Mouse (Mus musculus): ENCODE measurements around the gene Far1. TPM values are rescaled to one million over a fixed set of nuclear protein-coding genes. Genes with fewer than 3 reads are reported as not detected.

Far1 gene
- polyA plus RNA-seq (2012; rRNA removed), result 58.2 and 58.6 TPM in 2 replicates

DNA sequence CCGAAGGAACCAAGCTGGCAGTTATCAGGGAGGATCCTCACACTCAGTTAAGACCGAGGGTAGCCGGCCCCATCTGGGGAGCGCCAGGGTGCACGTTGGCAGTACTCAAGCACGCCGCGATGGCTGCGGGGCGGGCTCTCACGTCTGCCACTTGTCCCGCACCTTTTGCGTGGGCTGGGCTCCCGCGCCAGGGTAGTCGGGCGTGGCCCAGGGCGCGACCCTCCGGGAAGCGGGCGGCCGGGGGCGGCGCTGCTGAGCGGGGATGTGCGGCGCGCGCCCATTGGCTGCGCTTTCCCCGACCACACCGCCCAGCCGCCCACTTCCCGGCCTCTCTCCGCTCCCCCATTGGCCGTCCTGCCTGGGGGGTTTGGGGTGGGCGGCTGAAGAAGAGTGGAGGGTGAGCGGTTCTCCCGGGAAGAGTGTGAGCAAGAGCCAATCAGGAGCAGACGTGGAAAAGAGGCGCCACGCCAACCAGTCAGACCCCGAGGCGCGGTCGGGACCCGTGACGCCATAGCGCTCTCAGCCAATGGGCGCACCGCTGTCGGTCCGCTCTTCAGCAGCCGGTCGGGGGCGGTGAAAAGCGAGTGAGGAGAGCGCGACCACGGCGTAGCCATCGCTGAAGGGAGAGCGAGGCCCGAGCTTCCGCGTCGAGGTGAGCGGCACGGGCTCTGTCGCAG is at the start of gene Far1:
Gene Far1, plus strand, starts transcription at position 549 of the 677 bp plus-strand sequence.

Other genes starting within 250 kb of the Far1 start
- 47.2 and 49.4 TPM in 2 replicates for gene Btbd10, start 144.4 kb upstream of the Far1 start, polyA plus RNA-seq (2012; rRNA removed)
- not detected in 2 replicates for gene Pth, start 125.3 kb upstream of the Far1 start, polyA plus RNA-seq (2012; rRNA removed)